Mouse (Mus musculus): ENCODE measurements around the gene Pet117. TPM values are rescaled to one million over a fixed set of nuclear protein-coding genes. Genes with fewer than 3 reads are reported as not detected.

The Pet117 gene
- 0.80 and 1.4 TPM in 2 replicates for polyA plus RNA-seq (2014; fragmentation: Nextera tagmentation; extraction: Ambion mirVana)

DNA sequence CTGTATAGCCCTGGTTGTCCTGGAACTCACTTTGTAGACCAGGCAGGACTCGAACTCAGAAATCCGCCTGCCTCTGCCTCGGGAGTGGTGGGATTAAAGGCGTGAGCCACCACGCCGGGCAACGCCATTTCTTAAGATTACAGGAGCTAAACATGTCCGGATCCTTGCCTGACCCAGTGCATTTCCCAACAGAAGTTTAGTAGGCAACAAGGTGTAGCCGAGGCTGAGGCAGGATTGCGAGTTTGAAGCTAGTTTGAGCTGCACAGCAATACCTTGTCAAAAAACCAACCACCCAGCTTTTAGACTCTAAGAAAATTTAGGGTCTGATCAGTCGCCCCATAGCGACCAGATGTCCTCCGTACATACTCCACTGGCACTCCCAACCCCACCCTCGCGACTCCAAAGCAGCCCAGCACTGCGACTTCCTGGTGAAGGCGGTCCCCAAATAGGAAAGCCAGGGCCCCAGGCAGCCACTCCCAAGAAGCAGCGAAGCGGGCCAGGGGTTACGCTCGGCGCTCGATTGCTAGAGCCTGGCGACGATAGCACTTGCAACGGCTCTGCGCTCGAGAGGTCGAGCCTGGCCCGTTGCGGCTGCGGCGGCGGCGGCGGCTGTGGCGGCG, at the start of gene Pet117, which contains the start of gene Kat14:
Gene Pet117 (plus strand): TSS at position 597 of the 620 bp plus-strand sequence.
Gene Kat14 (plus strand): TSS at position 584 of the 620 bp plus-strand sequence.
- no peaks in the 10 kb centered on the region for H3K9me3 ChIP-seq (ENCODE audit: low read depth, low read length)
- H3K4me3 ChIP-seq (ENCODE audit: low read depth, low read length), result peak within 1 kb of the TSS; percentile 81
- ATAC-seq (ENCODE audit: insufficient read depth) (peak; percentile 96), DNase-seq (peak; percentile 99)
- no peaks in the 10 kb centered on the region for H3K27me3 ChIP-seq (ENCODE audit: insufficient read depth, low read length)
- peak within 1 kb of the TSS; percentile 76 for H3K4me2 ChIP-seq
- peak within 1 kb of the TSS; percentile 93 for H3K27ac ChIP-seq (ENCODE audit: low read depth)
- no peaks in the 10 kb centered on the region for H3K4me1 ChIP-seq (ENCODE audit: insufficient read depth)
- no peak for TF ChIP-seq CTCF (IDR thresholded peaks at IDR 0.05; ENCODE audit: low read depth)
- WGBS, result 6% methylated on average over 38 of the region's 38 CpGs
- peak within 1 kb of the TSS; percentile 85 for H3K9ac ChIP-seq
- H3K36me3 ChIP-seq (ENCODE audit: insufficient read depth), result peaks cover 6% of the 10 kb centered on the region

GRCm38 (mm10) chr2:144324218-144324617, 44.6 kb upstream of the Pet117 start:
- H3K27me3 ChIP-seq (ENCODE audit: insufficient read depth, low read length), result peaks cover 11% of the 10 kb centered on the region
- no peak overlapping the region for H3K4me2 ChIP-seq
- no peaks in the 10 kb centered on the region for H3K4me1 ChIP-seq (ENCODE audit: insufficient read depth)
- H3K36me3 ChIP-seq (ENCODE audit: insufficient read depth), result no peaks in the 10 kb centered on the region
- WGBS, result 59% methylated on average over 3 of the region's 3 CpGs
- no peak for TF ChIP-seq CTCF (IDR thresholded peaks at IDR 0.05; ENCODE audit: low read depth)
- H3K9me3 ChIP-seq (ENCODE audit: low read depth, low read length), result no peaks in the 10 kb centered on the region
- no peak overlapping the region for H3K9ac ChIP-seq
- ATAC-seq (ENCODE audit: insufficient read depth) (no peak), DNase-seq (no peak)
- no peak overlapping the region for H3K27ac ChIP-seq (ENCODE audit: low read depth)
- H3K4me3 ChIP-seq (ENCODE audit: low read depth, low read length), result no peak overlapping the region

DNA sequence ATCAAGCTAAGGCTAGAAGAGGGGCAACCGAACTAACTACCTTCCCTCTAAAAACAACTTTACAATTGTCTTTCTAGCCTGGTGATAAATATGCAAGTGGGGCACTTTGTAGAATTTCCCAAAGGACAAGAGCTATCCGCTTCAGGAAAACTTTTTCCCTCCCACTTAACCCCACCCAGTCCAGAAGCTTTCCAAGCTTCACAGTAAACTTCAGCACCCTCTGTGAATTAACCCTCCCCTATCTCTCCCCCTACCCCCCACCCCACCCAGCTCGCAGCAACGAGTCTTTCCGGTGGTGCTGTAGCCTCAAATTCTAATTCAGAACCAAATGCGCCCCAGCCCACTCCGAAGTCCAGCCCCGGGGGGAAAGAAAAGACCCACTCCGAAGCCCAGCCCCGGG, 39.3 kb upstream of the Pet117 start:
- Histone ChIP-seq H3K9ac (no peak overlapping the region), H3K4me1 (ENCODE audit: insufficient read depth) (no peaks in the 10 kb centered on the region), H3K4me3 (ENCODE audit: low read depth, low read length) (peak overlapping the region; percentile 53), H3K9me3 (ENCODE audit: low read depth, low read length) (no peaks in the 10 kb centered on the region), H3K27ac (ENCODE audit: low read depth) (no peak overlapping the region), H3K4me2 (peak overlapping the region; percentile 95), H3K36me3 (ENCODE audit: insufficient read depth) (no peaks in the 10 kb centered on the region), H3K27me3 (ENCODE audit: insufficient read depth, low read length) (peaks cover 53% of the 10 kb centered on the region)
- 7% methylated on average over 9 of the region's 10 CpGs for WGBS
- TF ChIP-seq CTCF (IDR thresholded peaks at IDR 0.05; ENCODE audit: low read depth), result no peak
- ATAC-seq (ENCODE audit: insufficient read depth) (no peak), DNase-seq (no peak)

GRCm38 (mm10) chr2:144329937-144330336, 38.9 kb upstream of the Pet117 start:
- no peak overlapping the region for H3K9ac ChIP-seq
- H3K4me2 ChIP-seq, result peak overlapping the region; percentile 95
- peaks cover 58% of the 10 kb centered on the region for H3K27me3 ChIP-seq (ENCODE audit: insufficient read depth, low read length)
- ATAC-seq (ENCODE audit: insufficient read depth) (no peak), DNase-seq (no peak)
- H3K9me3 ChIP-seq (ENCODE audit: low read depth, low read length), result no peaks in the 10 kb centered on the region
- no peaks in the 10 kb centered on the region for H3K36me3 ChIP-seq (ENCODE audit: insufficient read depth)
- no peak overlapping the region for H3K27ac ChIP-seq (ENCODE audit: low read depth)
- 5% methylated on average over 10 of the region's 10 CpGs for WGBS
- H3K4me1 ChIP-seq (ENCODE audit: insufficient read depth), result no peaks in the 10 kb centered on the region
- no peak for TF ChIP-seq CTCF (IDR thresholded peaks at IDR 0.05; ENCODE audit: low read depth)
- H3K4me3 ChIP-seq (ENCODE audit: low read depth, low read length), result peak overlapping the region; percentile 53

DNA sequence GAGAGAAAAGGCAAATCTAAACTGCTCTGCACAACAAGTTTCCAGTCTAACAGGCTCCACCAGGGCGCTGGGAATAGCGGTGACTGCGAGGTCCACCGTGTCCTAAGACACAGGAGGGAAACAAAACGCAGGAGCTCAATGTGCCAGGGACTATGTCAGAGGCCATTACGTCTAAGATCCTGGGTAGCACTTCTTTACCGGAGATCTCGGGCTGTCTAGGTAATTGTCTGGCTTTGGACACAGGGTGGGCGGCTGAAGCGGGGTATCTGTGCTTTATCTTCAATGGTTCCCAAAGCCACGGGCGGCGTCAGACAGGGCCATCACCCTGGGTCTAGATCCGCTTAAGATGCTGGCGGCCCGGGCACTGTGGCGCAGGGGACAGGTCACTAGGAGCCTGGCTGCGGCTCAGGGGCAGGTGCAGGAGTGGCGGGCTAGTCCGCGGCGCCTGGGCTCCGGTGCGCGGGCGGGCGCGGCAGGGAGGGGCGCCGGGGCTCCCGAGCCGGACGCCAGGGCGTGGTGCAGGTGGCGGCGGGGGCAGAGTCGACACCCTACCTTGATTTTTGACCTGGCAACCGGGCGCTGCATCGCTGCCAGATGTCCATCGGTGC, 38.3 kb upstream of the Pet117 start:
- Histone ChIP-seq H3K4me1 (ENCODE audit: insufficient read depth) (no peaks in the 10 kb centered on the region), H3K9ac (peak overlapping the region; percentile 49), H3K4me3 (ENCODE audit: low read depth, low read length) (peak overlapping the region; percentile 53), H3K27ac (ENCODE audit: low read depth) (no peak overlapping the region), H3K27me3 (ENCODE audit: insufficient read depth, low read length) (peaks cover 62% of the 10 kb centered on the region), H3K9me3 (ENCODE audit: low read depth, low read length) (no peaks in the 10 kb centered on the region), H3K4me2 (peak overlapping the region; percentile 95), H3K36me3 (ENCODE audit: insufficient read depth) (no peaks in the 10 kb centered on the region)
- DNase-seq (peak; percentile 30), ATAC-seq (ENCODE audit: insufficient read depth) (peak; percentile 14; the same call in 1 of the 2 replicates)
- WGBS, result 1% methylated on average over 41 of the region's 41 CpGs
- TF ChIP-seq CTCF (IDR thresholded peaks at IDR 0.05; ENCODE audit: low read depth), result no peak

GRCm38 (mm10) chr2:144330960-144331371, 37.8 kb upstream of the Pet117 start:
- ATAC-seq (ENCODE audit: insufficient read depth) (peak; percentile 53; the same call in 1 of the 2 replicates), DNase-seq (peak; percentile 40)
- Histone ChIP-seq H3K9ac (peak overlapping the region; percentile 49), H3K9me3 (ENCODE audit: low read depth, low read length) (no peaks in the 10 kb centered on the region), H3K27ac (ENCODE audit: low read depth) (no peak overlapping the region), H3K4me3 (ENCODE audit: low read depth, low read length) (peak overlapping the region; percentile 53), H3K27me3 (ENCODE audit: insufficient read depth, low read length) (peaks cover 62% of the 10 kb centered on the region), H3K36me3 (ENCODE audit: insufficient read depth) (no peaks in the 10 kb centered on the region), H3K4me2 (peak overlapping the region; percentile 95), H3K4me1 (ENCODE audit: insufficient read depth) (no peaks in the 10 kb centered on the region)
- TF ChIP-seq CTCF (IDR thresholded peaks at IDR 0.05; ENCODE audit: low read depth), result no peak
- WGBS, result under 1% methylated on average over 50 of the region's 50 CpGs
